Mouse (Mus musculus): ENCODE measurements at regions not wholly inside any gene's neighbourhood (a gene's known extent, or its start where the extent isn't known, plus 50 kb on each side); places are given as distances from the start of the nearest gene placed in this dataset.

DNA sequence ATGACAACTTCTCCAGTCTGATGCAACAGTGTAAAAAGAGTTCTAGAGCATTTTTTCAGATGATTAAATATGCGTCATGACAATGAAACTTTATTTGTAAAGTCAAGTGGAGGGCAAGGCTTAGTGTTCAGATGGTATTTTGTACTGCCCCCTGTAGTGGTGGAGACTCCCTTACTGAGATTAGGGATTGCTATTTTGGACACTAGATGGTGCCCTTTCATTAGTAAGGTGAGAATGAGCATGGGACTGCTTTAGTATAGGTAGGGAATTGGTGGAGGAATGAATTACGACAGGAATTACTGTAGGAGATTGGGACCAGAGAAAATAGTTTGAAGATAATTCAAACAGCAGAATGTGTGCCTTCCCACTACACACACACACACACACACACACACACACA, 361.1 kb upstream of the Chd6 start:
- TF ChIP-seq CTCF (IDR thresholded peaks at IDR 0.05; ENCODE audit: low read depth, low read length) (no peak), POLR2A (IDR thresholded peaks at IDR 0.05; ENCODE audit: extremely low read depth, insufficient read depth, low read length) (no peak)
